Mouse (Mus musculus): ENCODE data around the gene Reps2.

The Reps2 gene

GRCm38 (mm10) chrX:162589173-162589805 lies 54.2 kb downstream of the Reps2 start:
- no peak for DNase-seq (ENCODE audit: low spot score)

GRCm38 (mm10) chrX:162584349-162584748 lies 59.1 kb downstream of the Reps2 start:
- DNase-seq (ENCODE audit: low spot score): no peak

DNA sequence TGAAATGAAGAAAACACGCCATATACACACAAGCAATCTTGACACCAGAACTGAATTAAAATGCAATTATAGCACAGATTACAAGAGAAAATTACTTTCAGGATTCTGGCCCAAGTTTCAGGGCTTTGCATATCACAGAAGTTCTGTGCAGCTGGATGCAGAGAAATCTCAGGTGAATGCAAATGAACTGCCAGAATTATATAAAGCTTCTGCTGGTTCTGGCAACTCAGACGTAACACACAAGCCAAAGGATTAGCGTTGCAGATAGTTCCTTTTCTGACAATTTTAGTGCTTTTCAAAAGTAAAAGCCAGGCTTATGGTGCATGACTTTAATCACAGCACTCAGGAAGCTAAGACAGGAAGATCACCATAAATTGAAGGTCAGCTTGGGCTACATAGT lies 62.9 kb downstream of the Reps2 start:
- DNase-seq (ENCODE audit: low spot score): no peak

DNA sequence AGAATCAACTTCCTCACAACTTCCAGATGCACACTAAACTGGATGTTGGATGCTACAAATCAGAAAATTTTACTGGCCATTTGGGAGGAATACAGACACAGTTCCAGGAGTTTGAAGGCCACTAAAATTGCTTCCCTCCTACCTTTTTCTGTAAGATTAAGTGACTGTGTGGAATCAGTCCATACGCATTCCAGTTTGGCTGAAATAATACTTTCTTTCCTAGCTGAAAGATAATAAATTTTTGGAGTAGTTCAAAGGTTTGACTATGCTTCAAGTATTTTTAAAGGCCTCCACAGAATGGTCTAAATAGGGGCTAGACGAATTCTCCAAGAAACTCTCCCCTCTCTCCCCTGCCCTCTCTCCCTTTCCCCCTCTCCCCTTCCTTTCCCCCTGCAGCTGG lies 75.0 kb downstream of the Reps2 start:
- DNase-seq (ENCODE audit: low spot score): no peak

GRCm38 (mm10) chrX:162565501-162565900 lies 77.9 kb downstream of the Reps2 start:
- no peak for DNase-seq (ENCODE audit: low spot score)

GRCm38 (mm10) chrX:162556459-162556841 lies 87.0 kb downstream of the Reps2 start:
- no peak for DNase-seq (ENCODE audit: low spot score)

- no peak for DNase-seq (ENCODE audit: low spot score)
These were observed 87.6 kb downstream of the Reps2 start for GRCm38 (mm10) chrX:162555729-162556458.

GRCm38 (mm10) chrX:162554513-162554912 lies 88.9 kb downstream of the Reps2 start:
- DNase-seq (ENCODE audit: low spot score): no peak

- no peak for DNase-seq (ENCODE audit: low spot score)
These were observed 91.1 kb downstream of the Reps2 start for GRCm38 (mm10) chrX:162552383-162552782.

GRCm38 (mm10) chrX:162545037-162545436 lies 98.4 kb downstream of the Reps2 start:
- no peak for DNase-seq (ENCODE audit: low spot score)

GRCm38 (mm10) chrX:162542576-162543227 lies 100.7 kb downstream of the Reps2 start:
- no peak for DNase-seq (ENCODE audit: low spot score)

GRCm38 (mm10) chrX:162541961-162542360 lies 101.5 kb downstream of the Reps2 start:
- DNase-seq (ENCODE audit: low spot score): no peak

- no peak for DNase-seq (ENCODE audit: low spot score)
These were observed 112.4 kb downstream of the Reps2 start for GRCm38 (mm10) chrX:162531016-162531415.

DNA sequence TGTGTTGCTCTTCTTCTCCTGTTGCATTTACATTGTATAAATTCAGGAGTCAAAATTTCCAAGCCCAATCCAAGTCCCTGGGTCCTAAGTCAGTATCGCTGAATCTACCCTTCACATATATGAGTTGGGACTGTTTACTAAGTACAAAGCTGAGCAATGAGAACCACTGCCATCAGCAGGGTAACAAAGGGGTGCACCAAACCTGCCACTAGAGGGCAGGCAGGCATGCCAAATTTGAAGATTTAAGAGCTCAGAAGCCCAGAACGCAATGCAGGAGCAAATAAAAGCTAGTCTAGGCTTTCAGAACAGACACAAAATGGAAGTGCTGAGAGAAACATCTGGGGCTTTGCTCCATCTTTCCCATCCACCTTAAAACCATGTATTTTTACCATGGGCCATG lies 116.2 kb downstream of the Reps2 start:
- peak; percentile 42 for DNase-seq (ENCODE audit: low spot score)

GRCm38 (mm10) chrX:162521831-162522514 lies 121.5 kb downstream of the Reps2 start:
- DNase-seq (ENCODE audit: low spot score): peak; percentile 14

DNA sequence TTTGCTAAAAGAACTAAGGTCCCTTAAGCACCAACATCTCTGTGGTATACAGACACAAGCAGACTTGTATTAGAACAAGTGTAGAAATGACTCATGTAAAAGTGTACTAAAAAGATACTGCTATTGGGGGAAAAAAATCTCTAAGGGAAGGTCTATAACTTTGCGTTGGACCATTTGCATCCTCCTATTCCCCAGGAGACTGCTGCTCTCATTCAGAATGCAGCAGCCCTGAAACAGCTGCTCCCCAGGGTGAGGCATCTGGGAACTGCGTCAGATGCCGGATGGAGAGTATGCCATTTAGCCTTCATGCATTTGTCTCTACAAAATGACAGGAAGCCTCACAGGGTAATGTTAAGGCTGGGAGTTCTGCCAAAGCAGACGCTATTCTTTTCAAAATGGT lies 122.3 kb downstream of the Reps2 start:
- DNase-seq (ENCODE audit: low spot score): no peak

DNA sequence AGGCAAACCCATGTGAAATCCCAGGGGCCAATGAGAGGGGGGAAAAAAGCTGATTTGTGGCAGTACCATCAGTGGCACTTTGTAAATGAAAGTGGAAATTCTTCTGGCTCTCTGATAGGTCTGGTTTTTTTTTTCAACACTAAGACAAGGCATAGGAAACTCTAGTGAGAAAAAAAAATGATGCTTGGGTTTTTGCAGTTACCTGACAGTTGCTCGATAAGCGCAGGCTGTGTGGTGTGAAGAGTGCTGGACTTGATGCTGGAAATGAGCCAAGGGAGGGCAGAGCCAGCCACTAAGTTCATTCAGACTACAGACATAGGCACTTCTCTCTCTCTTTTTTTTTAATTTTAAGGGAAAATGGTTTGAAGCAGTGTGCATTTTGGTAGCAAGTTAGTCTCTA lies 123.1 kb downstream of the Reps2 start:
- DNase-seq (ENCODE audit: low spot score): no peak

GRCm38 (mm10) chrX:162510426-162510980 lies 132.9 kb downstream of the Reps2 start:
- no peak for DNase-seq (ENCODE audit: low spot score)

DNA sequence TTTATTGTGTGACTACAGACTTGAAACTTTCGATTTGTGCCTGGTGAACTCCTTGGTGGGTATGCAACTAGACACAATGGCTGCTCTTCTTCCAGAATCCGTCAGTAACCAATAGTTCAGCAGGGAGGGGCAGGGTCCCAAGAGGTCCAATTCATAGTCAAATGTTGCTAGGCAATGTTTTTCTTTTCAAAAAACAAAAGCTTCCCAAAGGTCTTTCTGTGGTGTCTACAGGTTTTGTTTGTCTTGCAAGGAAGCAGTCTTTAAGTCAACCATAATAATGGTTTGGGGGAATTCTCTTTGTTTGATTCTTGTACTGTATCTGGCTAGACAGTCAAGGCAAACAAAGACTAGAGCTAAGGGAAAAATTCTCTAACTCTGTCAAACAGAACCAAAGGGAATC lies 138.3 kb downstream of the Reps2 start:
- no peak for DNase-seq (ENCODE audit: low spot score)

- no peak for DNase-seq (ENCODE audit: low spot score)
These were observed 140.0 kb downstream of the Reps2 start for GRCm38 (mm10) chrX:162503436-162503835.

DNA sequence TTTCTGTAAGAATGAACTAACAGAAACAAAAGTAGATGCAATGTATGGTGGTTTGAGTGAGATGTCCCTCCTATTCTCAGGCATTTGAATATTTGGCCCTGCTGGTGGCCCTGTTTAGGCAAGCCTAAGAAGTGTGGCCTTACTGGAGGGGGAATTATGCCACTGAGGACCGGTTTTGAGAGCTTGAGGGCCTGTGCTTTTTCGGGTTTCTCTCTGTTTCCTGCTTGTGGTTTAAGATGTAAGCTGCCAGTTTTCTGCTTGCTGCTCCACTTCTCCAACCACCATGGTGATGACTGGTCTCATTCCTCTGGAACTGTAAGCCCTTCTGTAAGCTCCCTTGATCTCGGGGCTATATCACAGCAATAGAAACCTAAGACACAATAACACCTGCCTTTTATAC lies 142.5 kb downstream of the Reps2 start:
- DNase-seq (ENCODE audit: low spot score): no peak

DNA sequence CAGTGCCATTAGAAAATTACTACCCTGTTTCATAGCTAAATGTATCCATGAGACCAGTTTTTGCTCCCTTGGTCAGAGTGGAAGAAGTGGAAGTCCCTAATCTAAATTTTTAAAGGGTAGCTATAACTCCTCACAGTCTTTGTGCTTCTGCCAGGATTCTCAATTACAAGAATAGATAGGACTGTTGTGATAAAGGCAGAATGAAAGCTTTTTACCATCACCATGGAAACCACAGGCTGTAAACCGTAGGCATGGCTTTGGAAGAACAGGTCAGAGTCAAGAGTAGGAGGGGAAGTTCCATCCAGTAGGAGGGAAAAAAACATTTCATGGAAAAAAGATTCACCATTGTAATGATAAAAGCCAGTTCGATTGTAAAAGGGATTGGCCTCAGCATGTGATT lies 147.0 kb downstream of the Reps2 start:
- no peak for DNase-seq (ENCODE audit: low spot score)

Data from urinary bladder, postnatal 14 days (tissue).